Mouse (Mus musculus) spleen, adult 2 months (tissue): ENCODE data around the gene Wnt5b. TPM values are rescaled to one million over a fixed set of nuclear protein-coding genes. Genes with fewer than 3 reads are reported as not detected.

Experiments used
- DNase-seq, 2 experiments: peaks; one replicate each; pipeline versions ENCODE4 v3.0.0 to v3.0.0-alpha.2; 2012 to 2021; ENCODE audit warnings: low spot score in 2 of 2, low read depth in 1 of 2
- H3K27ac ChIP-seq: fragments of 200-500 bp; 2 replicates; pipeline ENCODE4 v1.5.1; 2012; ENCODE audit warnings: low read length, inconsistent platforms; ENCODE audit not compliant: insufficient read depth
- H3K27me3 ChIP-seq: fragments of 200-500 bp; 2 replicates; pipeline ENCODE4 v1.6.1; 2012; ENCODE audit warnings: mild to moderate bottlenecking, moderate library complexity, low read length, inconsistent platforms; ENCODE audit not compliant: control insufficient read depth, insufficient read depth
- H3K36me3 ChIP-seq: fragments of 200-500 bp; 2 replicates; pipeline ENCODE4 v1.6.1; 2012; ENCODE audit warnings: mild to moderate bottlenecking, low read length, inconsistent platforms; ENCODE audit not compliant: control insufficient read depth, insufficient read depth
- H3K4me1 ChIP-seq: fragments of 200-500 bp; 2 replicates; pipeline ENCODE4 v1.6.1; 2011; ENCODE audit warnings: inconsistent platforms; ENCODE audit not compliant: control insufficient read depth, insufficient read depth, insufficient read length
- H3K4me3 ChIP-seq: fragments of 200-500 bp; 2 replicates; pipeline ENCODE4 v1.5.1; 2011; ENCODE audit warnings: mild to moderate bottlenecking, inconsistent platforms; ENCODE audit not compliant: insufficient read depth, insufficient read length; ENCODE audit errors: extremely low read depth
- CTCF ChIP-seq: fragments of 200-500 bp; IDR thresholded peaks from 2 replicates; pipeline ENCODE4 v1.5.1; 2011; ENCODE audit warnings: mild to moderate bottlenecking, inconsistent platforms; ENCODE audit not compliant: insufficient read depth, insufficient read length, insufficient replicate concordance; ENCODE audit errors: extremely low read depth
- POLR2A ChIP-seq: fragments of 200-500 bp; IDR thresholded peaks from 2 replicates; pipeline ENCODE4 v1.6.1; 2011; ENCODE audit warnings: low read depth, low read length, inconsistent platforms
- WGBS: fragments of 180-500 bp; shearing (Covaris S2); methylation state at CpG from one replicate; pipeline ENCODE4 v1.1.7; 2018; 5-methylcytosine and 5-hydroxymethylcytosine counted together
- polyA plus RNA-seq: library from polyadenylated mRNA; depleted of rRNA; stranded (reverse); fragments of >200 nt; gene quantifications from 2 replicates; pipeline ENCODE4 v1.2.3, GENCODE M21; 2012; rRNA removed

Gene Wnt5b
- 1.3 and 2.2 TPM in 2 replicates for polyA plus RNA-seq

DNA sequence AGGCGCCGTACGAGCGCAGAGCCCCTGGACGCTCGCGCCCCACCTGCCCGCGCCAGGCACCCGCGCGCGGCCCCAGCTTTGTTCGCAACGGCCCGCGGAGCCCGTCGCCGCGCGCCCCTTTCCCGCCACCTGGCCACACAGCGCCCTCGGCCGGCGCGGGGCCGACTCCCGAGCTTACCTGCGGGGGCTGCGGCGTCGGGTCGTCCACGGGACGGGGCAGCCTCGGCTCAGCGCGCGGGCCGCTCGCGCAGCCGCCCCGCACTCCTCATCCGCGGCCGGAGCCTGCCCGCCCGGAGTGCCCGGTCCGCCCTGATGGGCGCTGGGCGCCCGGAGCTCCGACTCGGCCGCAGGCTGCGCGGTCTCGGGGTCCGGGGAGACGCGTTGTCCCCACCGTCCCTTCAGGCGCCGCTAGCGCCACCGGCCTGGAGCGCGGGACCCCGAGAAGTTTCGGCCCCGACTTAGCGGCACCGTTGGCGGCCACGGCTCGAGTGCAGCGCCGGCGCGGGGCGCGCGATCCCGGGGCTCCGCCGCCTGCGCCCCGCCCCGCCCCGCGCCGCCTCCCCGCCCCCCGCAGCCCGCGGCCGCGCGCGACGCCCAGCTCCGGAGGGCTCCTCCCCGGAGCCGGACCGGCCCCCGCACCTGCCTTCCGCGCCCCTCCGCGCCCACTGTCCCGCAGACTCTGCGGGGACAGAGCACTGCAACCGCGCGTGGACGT, at the start of gene Wnt5b:
Gene Wnt5b (minus strand): TSS at position 545 of the 715 bp plus-strand sequence.
- no peak for DNase-seq
- Histone ChIP-seq H3K4me3 (peak within 1 kb of the TSS; percentile 47; the same call in 1 of the 2 replicates), H3K27me3 (peaks cover 11% of the 10 kb centered on the region), H3K4me1 (peaks cover 4% of the 10 kb centered on the region; the same call in 1 of the 2 replicates), H3K36me3 (no peaks in the 10 kb centered on the region), H3K27ac (no peak within 1 kb of the TSS)
- under 1% methylated on average over 99 of the region's 120 CpGs for WGBS
- no peak for TF ChIP-seq POLR2A
- TF ChIP-seq CTCF: no peak

DNA sequence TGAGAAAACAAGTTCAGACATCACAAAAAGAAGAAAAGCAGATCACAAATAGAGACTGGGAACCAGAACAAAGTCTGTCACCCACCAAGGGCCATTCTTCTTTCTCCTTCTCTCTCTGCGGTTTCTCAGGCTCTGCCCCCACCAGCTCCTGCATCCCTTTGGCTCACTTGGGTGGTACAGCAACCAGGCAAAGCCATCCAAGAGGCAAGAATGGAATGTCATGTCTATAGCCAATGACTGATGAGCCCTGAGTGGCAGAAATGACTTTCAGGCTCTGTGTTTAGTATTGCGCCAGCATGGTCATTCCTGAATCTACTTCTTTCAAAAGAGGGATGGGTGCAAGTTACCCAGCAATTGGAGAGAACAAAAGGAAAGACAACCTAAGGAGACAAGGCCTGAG, 46.7 kb upstream of the Wnt5b start:
- Histone ChIP-seq H3K4me1 (no peaks in the 10 kb centered on the region), H3K4me3 (no peak overlapping the region), H3K27ac (no peak overlapping the region), H3K27me3 (no peaks in the 10 kb centered on the region), H3K36me3 (no peaks in the 10 kb centered on the region)
- TF ChIP-seq POLR2A (no peak), CTCF (no peak)
- no peak for DNase-seq
- 90% methylated on average over 2 of the region's 2 CpGs for WGBS

DNA sequence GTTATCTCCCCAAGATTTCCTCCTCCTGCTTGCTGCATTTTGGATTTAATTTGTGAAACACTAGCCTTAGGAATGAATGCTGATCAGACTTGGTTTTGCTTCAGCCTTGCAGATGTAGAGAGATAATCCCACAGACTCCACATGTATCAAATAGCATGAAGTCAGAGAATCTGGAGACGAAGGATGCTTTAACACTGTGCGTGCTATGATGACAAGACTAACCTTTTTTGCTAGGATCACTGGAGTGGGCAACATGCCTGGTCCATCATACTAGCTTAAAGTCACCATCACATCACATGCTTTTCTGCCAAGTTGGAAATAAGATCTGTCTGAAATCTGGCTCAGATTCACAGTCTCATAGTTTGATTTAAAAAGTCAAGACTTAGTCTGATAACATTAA, 43.8 kb upstream of the Wnt5b start:
- H3K36me3 ChIP-seq: no peaks in the 10 kb centered on the region
- no peaks in the 10 kb centered on the region for H3K4me1 ChIP-seq
- no peaks in the 10 kb centered on the region for H3K27me3 ChIP-seq
- no peak overlapping the region for H3K4me3 ChIP-seq
- no peak overlapping the region for H3K27ac ChIP-seq
- no peak for DNase-seq
- TF ChIP-seq CTCF (no peak), POLR2A (no peak)
- 94% methylated on average over 2 of the region's 2 CpGs for WGBS

DNA sequence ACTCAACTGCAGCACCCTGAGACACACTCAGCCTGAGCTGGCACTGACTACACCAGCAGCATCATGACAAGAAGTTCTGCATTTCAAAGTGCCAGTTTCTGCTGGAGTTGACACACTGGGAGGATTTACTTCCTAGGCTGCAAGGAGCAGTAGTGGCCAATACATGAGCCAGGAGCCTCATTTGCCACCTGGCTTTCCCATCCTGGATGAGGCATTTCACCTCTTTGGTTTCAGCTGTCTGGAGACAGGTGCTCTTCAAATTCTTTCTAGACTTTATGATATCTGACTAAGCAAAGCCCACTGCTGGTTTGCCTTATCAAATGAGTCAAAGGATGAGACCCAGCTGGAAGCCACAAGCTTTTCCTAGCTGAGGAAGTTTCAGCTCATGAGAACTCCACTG, 43.3 kb upstream of the Wnt5b start:
- no peak overlapping the region for H3K4me3 ChIP-seq
- no peak for DNase-seq
- no peaks in the 10 kb centered on the region for H3K27me3 ChIP-seq
- H3K36me3 ChIP-seq: no peaks in the 10 kb centered on the region
- no peak overlapping the region for H3K27ac ChIP-seq
- no peak for TF ChIP-seq POLR2A
- no peak for TF ChIP-seq CTCF
- no peaks in the 10 kb centered on the region for H3K4me1 ChIP-seq

DNA sequence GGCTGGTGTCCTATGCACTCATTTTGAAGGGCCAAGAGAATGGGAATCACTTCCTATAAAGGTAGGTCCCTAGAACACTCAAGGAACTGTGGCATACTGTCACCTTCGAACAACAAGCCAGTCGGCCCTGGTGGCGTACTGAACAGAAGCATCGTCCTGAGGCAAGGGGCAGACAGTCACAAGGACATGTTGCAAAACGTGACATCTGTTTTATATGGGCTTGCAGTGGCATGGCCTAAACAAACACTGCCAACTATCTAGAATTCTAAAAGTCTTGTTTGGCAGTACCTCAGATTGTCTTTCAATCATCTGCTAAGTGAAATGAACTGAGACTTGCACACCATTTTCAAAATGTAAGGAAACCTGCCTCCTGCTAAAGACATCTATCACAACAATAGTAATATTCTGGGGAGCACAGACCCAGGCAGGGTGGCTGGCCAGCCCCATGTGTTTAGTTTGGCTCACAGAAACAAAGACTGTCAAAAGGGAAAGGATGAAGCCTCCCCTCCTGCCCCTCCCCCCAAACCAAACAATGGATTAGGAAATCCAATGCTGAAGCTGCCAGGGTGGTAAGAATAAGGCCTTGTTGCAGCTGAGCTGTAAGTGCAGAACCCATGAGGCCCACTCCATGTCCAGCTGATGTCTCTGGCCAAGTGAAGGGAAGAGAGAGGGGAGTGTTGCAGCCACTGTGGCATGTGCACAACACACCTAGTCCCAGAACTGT, 41.7 kb upstream of the Wnt5b start:
- Histone ChIP-seq H3K36me3 (no peaks in the 10 kb centered on the region), H3K27ac (no peak overlapping the region), H3K4me3 (no peak overlapping the region), H3K4me1 (no peaks in the 10 kb centered on the region), H3K27me3 (no peaks in the 10 kb centered on the region)
- DNase-seq: no peak
- TF ChIP-seq POLR2A (no peak), CTCF (no peak)
- WGBS: 96% methylated on average over 5 of the region's 5 CpGs

DNA sequence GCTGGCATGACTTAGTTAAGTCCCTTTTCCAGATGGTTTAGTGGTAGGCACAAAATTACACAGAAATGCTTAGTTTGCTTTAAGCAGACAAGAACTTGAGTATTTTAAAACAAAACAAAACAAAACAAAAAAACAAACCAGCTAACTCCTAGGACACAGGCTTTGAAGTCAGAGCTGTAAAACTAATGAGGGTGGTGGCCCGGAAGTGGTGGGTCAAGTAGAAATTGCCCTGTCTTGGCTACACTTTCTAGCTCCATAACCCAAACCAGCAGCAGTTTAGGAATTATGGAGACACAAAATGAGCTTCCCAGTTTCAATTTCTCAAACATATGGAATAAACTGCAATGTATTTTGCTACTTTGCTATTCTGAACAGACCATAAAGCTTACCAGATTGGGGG, 39.9 kb upstream of the Wnt5b start:
- 84% methylated on average over 1 of the region's 1 CpGs for WGBS
- DNase-seq: no peak
- H3K4me1 ChIP-seq: no peaks in the 10 kb centered on the region
- H3K4me3 ChIP-seq: no peak overlapping the region
- no peak overlapping the region for H3K27ac ChIP-seq
- H3K27me3 ChIP-seq: no peaks in the 10 kb centered on the region
- H3K36me3 ChIP-seq: no peaks in the 10 kb centered on the region
- TF ChIP-seq CTCF: no peak
- TF ChIP-seq POLR2A: no peak

DNA sequence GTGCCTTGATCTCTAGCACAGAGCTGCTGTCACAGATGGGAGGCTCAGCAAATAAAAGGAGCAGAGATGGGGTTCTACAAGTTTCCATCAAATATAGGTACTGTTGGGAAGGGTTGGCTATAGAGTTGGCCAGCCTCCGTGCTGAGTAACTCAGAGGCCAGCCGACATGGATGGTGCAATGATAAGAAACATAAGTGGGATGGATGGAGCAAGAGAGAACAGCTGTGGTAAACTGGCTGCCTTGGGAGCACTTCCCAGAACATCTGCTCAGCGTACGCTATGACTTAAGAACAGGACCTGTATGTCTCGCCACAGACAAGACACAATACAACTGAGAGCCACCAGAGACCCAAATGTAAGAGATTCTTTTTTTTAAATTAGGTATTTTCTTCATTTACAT, 39.0 kb upstream of the Wnt5b start:
- Histone ChIP-seq H3K4me3 (no peak overlapping the region), H3K4me1 (no peaks in the 10 kb centered on the region), H3K27ac (no peak overlapping the region), H3K36me3 (no peaks in the 10 kb centered on the region), H3K27me3 (no peaks in the 10 kb centered on the region)
- 96% methylated on average over 5 of the region's 5 CpGs for WGBS
- no peak for DNase-seq
- TF ChIP-seq POLR2A: no peak
- no peak for TF ChIP-seq CTCF
